Comparison of ENCODE assay signal across 17 mouse cellular contexts in genomic region chr2:68141094-68141493, GRCm38 (mm10).
"Had no signal": no experiment of that assay in that cellular context is flagged by ENCODE, and none has a peak within 500 bp of the region (broad histone marks: within the 10 kb centered on the region; RNA-seq: fewer than 3 reads in every experiment).

No protein-coding gene starts in this region.

- H3K9me3 ChIP-seq: neural tube, embryonic 15.5 days; stomach, embryonic 15.5 days had no signal

- H3K4me1 ChIP-seq: neural tube, embryonic 12.5 days; neural tube, embryonic 13.5 days; neural tube, embryonic 15.5 days; stomach, embryonic 15.5 days had no signal

- H3K27me3 ChIP-seq: neural tube, embryonic 12.5 days; neural tube, embryonic 13.5 days; neural tube, embryonic 15.5 days; stomach, embryonic 15.5 days had no signal

- H3K27ac ChIP-seq: neural tube, embryonic 12.5 days; neural tube, embryonic 13.5 days; neural tube, embryonic 15.5 days; stomach, embryonic 15.5 days; stomach, postnatal 0 days had no signal

- H3K9ac ChIP-seq: neural tube, embryonic 12.5 days; neural tube, embryonic 13.5 days; neural tube, embryonic 15.5 days; stomach, embryonic 15.5 days had no signal

- H3K4me3 ChIP-seq: neural tube, embryonic 12.5 days; neural tube, embryonic 13.5 days; neural tube, embryonic 15.5 days; stomach, embryonic 15.5 days had no signal

- DNase-seq: retina, postnatal 1 day; right cerebral cortex, adult 18-20 months; right cerebral cortex, postnatal 14 days; right cerebral cortex, postnatal 25 days; right cerebral cortex, postnatal 4 days; spleen, adult 18-20 months; thymus, adult 18-20 months; thymus, adult 2 months; thymus, postnatal 14 days; thymus, postnatal 25 days; thymus, postnatal 36 days; thymus, postnatal 4 days had no signal

- H3K36me3 ChIP-seq: neural tube, embryonic 12.5 days; neural tube, embryonic 13.5 days; neural tube, embryonic 15.5 days; stomach, embryonic 15.5 days had no signal

- H3K4me2 ChIP-seq: neural tube, embryonic 12.5 days; neural tube, embryonic 13.5 days; neural tube, embryonic 15.5 days; stomach, embryonic 15.5 days had no signal
